Mouse (Mus musculus) spleen, adult 2 months (tissue): ENCODE results near the gene Habp2.
A peak's percentile ranks its signal among the peaks of the same experiment; 100 is the strongest.

Experiments
- CTCF ChIP-seq: fragments of 200-500 bp; IDR thresholded peaks from 2 replicates; pipeline ENCODE4 v1.5.1; 2011; ENCODE audit warnings: mild to moderate bottlenecking, inconsistent platforms; ENCODE audit not compliant: insufficient read depth, insufficient read length, insufficient replicate concordance; ENCODE audit errors: extremely low read depth
- POLR2A ChIP-seq: fragments of 200-500 bp; IDR thresholded peaks from 2 replicates; pipeline ENCODE4 v1.6.1; 2011; ENCODE audit warnings: low read depth, low read length, inconsistent platforms

DNA sequence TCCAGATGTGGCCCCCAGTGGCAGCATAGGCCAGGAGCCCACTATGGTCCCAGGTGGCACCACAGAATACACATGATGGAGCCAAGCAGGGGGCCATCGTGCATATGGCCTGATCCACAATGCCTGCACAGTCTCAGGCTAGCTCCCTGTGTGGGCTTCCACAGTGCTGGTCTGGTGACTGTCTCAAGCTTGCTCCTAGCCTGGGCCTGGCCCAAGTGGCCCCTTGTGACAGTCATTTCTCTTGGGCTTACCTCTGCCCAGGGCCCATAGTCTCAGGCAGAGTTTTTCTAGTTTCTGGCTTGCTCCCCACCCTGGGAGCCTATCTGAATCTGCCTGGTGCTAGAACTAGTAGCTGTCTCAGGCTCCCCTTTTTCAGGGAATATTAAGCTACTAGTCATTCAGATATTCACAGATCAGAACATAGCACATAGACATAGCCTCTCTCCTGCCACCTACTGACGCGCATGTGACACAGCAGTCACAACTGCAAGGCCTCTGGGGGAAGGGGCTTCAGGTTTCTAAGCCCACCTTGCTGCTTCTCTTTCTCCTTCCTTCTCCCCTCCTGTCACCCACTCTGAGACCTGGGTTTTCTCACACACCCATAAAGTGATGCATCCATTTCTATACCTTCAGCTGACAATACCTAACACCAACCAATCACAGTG, 9.7 kb upstream of the Habp2 start:
- TF ChIP-seq CTCF (peak; percentile 6; the same call in 1 of the 2 replicates), POLR2A (no peak)
